Mouse (Mus musculus): ENCODE data around the gene Bmt2. TPM values are rescaled to one million over a fixed set of nuclear protein-coding genes. Genes with fewer than 3 reads are reported as not detected.

Gene Bmt2
- polyA plus RNA-seq (2016; fragmentation: Nextera tagmentation; extraction: Ambion mirVana), result 18.5 and 19.0 TPM in 2 replicates

DNA sequence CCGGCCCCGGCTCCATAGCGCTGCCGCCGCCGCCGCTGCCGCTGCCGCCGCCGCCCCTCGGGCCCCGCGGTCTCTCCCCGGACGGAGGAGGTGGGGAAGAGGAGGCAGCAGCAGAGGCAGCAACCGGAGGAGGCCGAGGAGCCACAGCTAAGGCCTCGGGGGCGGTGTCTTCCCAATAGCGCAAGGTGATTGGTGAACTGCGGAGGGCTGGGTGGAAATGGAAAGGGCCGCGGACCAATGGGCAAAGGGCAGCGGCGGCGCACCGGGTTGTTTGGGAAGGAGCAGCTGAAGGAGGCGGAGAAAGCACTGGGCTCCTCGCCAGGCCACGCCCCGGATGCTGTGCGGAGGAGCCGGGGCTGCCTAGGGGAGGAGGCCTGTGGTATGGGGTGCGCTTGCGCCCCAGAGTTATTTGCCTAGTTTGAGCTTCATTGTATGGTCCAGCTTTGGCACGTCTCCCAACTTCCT lies at the start of gene Bmt2:
Gene Bmt2 (minus strand): TSS at position 149 of the 465 bp plus-strand sequence.
- no peaks in the 10 kb centered on the region for H3K27me3 ChIP-seq (ENCODE audit: poor library complexity, severe bottlenecking)
- peak within 1 kb of the TSS; percentile 95 for H3K27ac ChIP-seq
- H3K4me3 ChIP-seq, result peak within 1 kb of the TSS; percentile 89
- no peaks in the 10 kb centered on the region for H3K9me3 ChIP-seq
- peak; percentile 97 for DNase-seq (ENCODE audit: extremely low spot score, low spot score)
- under 1% methylated on average over 37 of the region's 37 CpGs for WGBS
- H3K36me3 ChIP-seq (replicated peaks), result no peaks in the 10 kb centered on the region
- peaks cover 27% of the 10 kb centered on the region for H3K4me1 ChIP-seq

DNA sequence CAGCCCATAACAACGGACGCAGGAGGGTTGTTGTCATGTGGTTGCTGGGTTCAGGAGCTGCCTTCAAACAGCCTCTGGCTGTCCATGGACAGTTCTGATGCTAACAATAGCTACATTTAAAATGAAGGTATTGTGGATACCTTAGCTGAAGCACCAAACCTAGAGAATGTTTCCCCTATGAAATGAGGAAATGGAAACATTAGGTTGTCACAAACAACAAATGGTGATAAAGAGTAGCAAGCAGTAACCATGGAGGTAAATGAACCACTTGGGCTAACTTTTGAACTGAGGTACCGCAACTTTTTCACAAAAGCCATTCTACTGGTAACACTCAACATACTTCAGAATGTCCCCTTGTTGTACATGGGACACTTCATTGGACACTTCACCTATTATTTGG lies 44.4 kb upstream of the Bmt2 start:
- WGBS, result 94% methylated on average over 3 of the region's 3 CpGs
- no peak for DNase-seq (ENCODE audit: extremely low spot score, low spot score)
- no peaks in the 10 kb centered on the region for H3K27me3 ChIP-seq (ENCODE audit: poor library complexity, severe bottlenecking)
- no peaks in the 10 kb centered on the region for H3K9me3 ChIP-seq
- no peak overlapping the region for H3K4me3 ChIP-seq
- no peaks in the 10 kb centered on the region for H3K36me3 ChIP-seq (replicated peaks)
- no peaks in the 10 kb centered on the region for H3K4me1 ChIP-seq
- H3K27ac ChIP-seq, result no peak overlapping the region

DNA sequence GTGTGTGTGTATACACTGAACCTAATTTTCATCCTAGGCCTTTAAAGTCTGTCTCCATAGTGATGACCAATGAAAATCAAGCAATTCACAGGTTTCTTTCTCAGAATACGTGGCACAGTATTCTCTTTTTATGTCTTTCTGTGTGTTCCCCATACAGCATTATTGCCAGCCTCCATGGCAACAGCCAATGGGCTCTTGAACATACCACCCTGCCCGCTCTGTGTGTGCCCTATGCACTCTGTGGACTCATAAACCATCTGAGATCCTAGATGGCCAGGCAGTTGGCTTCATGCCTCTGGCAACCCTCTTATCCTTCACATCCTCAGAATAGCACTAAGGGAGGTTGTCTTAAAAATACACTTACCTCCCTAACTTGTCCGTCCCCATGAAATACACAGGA lies 37.1 kb upstream of the Bmt2 start:
- Histone ChIP-seq H3K4me3 (no peak overlapping the region), H3K27ac (no peak overlapping the region), H3K36me3 (replicated peaks) (no peaks in the 10 kb centered on the region), H3K4me1 (no peaks in the 10 kb centered on the region), H3K9me3 (no peaks in the 10 kb centered on the region), H3K27me3 (ENCODE audit: poor library complexity, severe bottlenecking) (no peaks in the 10 kb centered on the region)
- DNase-seq (ENCODE audit: extremely low spot score, low spot score), result no peak
- WGBS, result 86% methylated on average over 3 of the region's 3 CpGs

DNA sequence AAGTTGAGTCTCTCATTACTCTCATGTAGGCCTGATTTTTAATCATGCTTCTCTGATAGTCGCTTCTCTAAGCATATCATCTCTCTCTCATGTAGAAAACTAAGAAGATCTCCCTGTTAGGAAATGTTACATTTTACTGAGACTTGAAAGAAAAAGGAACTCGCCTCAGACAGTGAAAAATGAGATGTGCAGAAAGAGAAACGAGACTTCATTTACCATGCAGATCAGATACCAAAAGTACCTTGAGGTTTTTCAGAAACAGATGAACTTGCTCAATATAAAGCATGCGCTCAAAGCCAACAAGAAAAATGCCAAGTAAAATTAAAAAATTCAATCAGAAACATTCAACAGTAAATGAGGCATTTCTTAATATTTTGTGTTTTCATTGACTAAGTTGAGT lies 19.1 kb upstream of the Bmt2 start:
- no peak overlapping the region for H3K27ac ChIP-seq
- H3K4me1 ChIP-seq, result no peaks in the 10 kb centered on the region
- no peak for DNase-seq (ENCODE audit: extremely low spot score, low spot score)
- H3K36me3 ChIP-seq (replicated peaks), result no peaks in the 10 kb centered on the region
- WGBS, result 86% methylated on average over 4 of the region's 4 CpGs
- no peak overlapping the region for H3K4me3 ChIP-seq
- H3K27me3 ChIP-seq (ENCODE audit: poor library complexity, severe bottlenecking), result no peaks in the 10 kb centered on the region
- no peaks in the 10 kb centered on the region for H3K9me3 ChIP-seq

DNA sequence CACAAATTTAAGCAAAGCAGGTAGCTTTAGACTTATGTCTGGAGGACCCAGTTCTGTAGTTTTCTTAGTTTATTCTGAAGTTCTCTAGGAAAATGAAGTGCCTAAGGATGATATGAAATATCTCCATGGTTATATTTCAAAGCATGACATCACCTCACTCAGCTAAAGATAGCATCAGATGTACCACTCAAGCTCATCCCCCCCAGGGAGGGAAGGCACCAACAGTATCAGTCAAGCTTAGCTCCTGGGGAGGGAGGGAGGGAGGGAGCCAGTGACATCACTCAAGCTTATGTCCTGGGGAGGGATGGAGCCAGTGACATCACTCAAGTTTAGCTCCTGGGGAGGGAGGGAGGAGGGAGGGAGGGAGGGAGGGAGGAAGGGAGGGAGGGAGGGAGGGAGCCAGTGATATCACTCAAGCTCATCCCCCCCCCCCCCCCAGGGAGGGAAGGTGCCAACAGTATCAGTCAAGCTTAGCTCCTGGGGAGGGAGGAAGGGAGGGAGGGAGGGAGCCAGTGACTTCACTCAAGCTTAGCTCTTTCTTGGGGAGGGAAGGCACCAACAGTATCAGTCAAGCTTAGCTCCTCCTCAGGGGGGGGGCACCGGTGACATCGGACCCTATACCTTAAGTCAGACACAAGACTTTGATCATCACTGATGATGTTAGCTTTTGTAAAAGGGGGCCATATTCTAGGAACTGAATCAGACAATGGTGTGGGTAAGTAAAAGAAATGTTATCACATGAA lies 17.5 kb upstream of the Bmt2 start:
- no peak for DNase-seq (ENCODE audit: extremely low spot score, low spot score)

DNA sequence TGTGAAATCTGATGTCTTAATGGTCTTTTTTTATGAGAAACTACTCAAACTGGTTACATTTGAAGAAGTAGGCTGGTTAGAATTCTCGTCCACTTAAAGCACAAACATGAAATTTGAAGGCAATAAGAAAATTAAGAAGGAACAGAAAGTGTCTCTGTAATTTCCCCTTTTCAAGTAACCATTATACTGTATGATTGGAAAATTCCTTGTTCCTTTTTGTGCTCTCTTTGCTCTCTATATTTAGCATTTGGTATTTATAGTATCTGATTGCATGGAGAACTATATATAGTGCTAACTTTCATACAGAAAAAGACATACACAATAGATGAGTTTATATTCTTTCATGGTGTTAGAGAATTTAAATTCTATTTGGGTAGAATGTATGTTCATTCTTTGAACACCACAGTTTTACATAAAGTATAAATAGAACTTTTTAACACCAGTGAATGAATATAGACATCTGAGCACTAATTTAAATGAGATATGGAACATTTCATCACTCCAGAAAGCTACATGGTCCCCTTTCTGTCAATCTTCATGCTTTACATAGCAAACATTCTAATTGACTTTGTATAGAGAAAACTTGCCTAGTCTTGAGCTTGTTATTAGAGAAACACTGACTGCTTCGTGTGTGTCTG lies 14.0 kb upstream of the Bmt2 start:
- no peak for DNase-seq (ENCODE audit: extremely low spot score, low spot score)
- H3K4me3 ChIP-seq, result no peak overlapping the region
- H3K27me3 ChIP-seq (ENCODE audit: poor library complexity, severe bottlenecking), result no peaks in the 10 kb centered on the region
- H3K4me1 ChIP-seq, result no peaks in the 10 kb centered on the region
- H3K27ac ChIP-seq, result no peak overlapping the region
- H3K36me3 ChIP-seq (replicated peaks), result no peaks in the 10 kb centered on the region
- no peaks in the 10 kb centered on the region for H3K9me3 ChIP-seq
- 83% methylated on average over 2 of the region's 2 CpGs for WGBS

More for the DNA sequence above, 17.5 kb upstream of the Bmt2 start:
- WGBS, result 84% methylated on average over 2 of the region's 2 CpGs
- no peak overlapping the region for H3K4me3 ChIP-seq
- no peaks in the 10 kb centered on the region for H3K27me3 ChIP-seq (ENCODE audit: poor library complexity, severe bottlenecking)
- H3K36me3 ChIP-seq (replicated peaks), result no peaks in the 10 kb centered on the region
- no peaks in the 10 kb centered on the region for H3K4me1 ChIP-seq
- no peaks in the 10 kb centered on the region for H3K9me3 ChIP-seq
- H3K27ac ChIP-seq, result no peak overlapping the region

DNA sequence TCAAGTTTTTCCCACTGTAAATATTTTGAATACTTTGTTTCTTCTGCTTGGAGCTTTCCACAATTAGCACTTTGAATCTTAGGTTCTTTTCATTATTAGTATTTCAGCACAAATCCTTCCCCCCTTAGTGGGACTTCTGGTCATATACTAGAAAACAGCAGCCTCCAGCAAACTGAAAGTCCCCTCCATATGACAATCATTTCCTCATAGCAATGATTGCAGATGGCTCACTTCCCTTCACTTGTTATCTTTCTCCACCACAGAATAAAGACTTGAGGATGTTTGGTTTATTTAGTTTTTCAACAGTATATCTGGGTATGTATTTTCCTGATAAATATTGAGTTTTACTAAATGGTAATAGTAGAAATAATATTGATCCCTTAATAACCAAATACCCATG lies 12.6 kb upstream of the Bmt2 start:
- Histone ChIP-seq H3K36me3 (replicated peaks) (no peaks in the 10 kb centered on the region), H3K4me3 (no peak overlapping the region), H3K9me3 (no peaks in the 10 kb centered on the region), H3K4me1 (no peaks in the 10 kb centered on the region), H3K27me3 (ENCODE audit: poor library complexity, severe bottlenecking) (no peaks in the 10 kb centered on the region), H3K27ac (no peak overlapping the region)
- no peak for DNase-seq (ENCODE audit: extremely low spot score, low spot score)

DNA sequence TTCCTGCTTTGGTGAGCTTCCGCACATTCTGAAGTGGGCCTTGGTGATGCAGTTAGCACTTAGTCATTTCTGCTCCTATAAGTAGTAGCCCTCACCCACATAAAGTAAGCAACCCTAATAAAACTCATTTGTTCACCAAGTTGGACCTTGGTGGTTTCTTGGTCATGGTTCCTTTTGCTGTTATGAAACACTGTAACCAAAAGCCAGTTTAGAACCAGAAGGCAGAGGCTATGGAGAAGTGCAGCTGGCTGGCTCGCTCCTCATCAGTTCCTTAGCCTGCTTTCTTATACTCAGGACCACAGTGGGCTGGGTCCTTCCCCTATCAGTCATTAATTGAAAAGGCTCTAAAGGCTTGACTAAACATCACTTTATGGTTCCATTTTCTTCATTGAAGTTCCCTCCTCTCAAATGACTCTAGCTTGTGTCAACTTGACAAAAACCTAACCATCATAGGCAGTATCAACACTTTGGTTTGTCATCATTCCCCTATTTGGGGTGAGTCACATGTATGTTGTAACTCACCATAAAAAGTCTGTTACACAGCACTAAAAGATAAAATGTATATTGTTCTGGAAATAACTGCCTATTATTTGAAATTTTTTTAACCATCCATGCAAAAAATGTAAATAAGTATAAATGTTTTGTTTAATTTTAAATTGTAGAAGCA lies 6.3 kb upstream of the Bmt2 start:
- no peak for DNase-seq (ENCODE audit: extremely low spot score, low spot score)
- H3K27me3 ChIP-seq (ENCODE audit: poor library complexity, severe bottlenecking), result no peaks in the 10 kb centered on the region
- no peaks in the 10 kb centered on the region for H3K4me1 ChIP-seq
- no peaks in the 10 kb centered on the region for H3K9me3 ChIP-seq
- no peaks in the 10 kb centered on the region for H3K36me3 ChIP-seq (replicated peaks)
- H3K4me3 ChIP-seq, result no peak overlapping the region
- WGBS, result 94% methylated on average over 2 of the region's 2 CpGs
- H3K27ac ChIP-seq, result no peak overlapping the region

DNA sequence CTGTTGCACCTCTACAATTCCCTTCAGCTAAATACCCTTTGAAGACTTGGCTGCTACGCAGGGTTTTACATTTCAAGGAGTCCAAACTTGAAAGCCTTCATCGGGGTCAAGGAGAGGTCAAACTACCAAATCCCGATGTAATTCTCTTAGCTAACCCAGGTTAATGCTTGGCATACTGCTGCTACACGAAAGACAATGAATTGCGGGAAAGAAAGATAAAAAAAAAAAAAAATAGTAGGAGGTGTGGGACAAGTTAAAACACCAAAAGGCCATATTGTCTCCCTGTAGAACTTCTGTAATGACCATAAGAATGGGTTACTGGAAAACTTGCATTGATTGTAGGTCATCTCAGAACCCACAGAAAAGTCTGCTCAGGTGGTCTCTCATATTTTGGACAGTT lies 583 bp upstream of the Bmt2 start:
- H3K4me3 ChIP-seq, result peak overlapping the region; percentile 89
- 21% methylated on average over 5 of the region's 5 CpGs for WGBS
- H3K27me3 ChIP-seq (ENCODE audit: poor library complexity, severe bottlenecking), result no peaks in the 10 kb centered on the region
- H3K27ac ChIP-seq, result peak overlapping the region; percentile 95
- H3K4me1 ChIP-seq, result peaks cover 27% of the 10 kb centered on the region
- DNase-seq (ENCODE audit: extremely low spot score, low spot score), result no peak
- H3K9me3 ChIP-seq, result no peaks in the 10 kb centered on the region
- H3K36me3 ChIP-seq (replicated peaks), result no peaks in the 10 kb centered on the region

DNA sequence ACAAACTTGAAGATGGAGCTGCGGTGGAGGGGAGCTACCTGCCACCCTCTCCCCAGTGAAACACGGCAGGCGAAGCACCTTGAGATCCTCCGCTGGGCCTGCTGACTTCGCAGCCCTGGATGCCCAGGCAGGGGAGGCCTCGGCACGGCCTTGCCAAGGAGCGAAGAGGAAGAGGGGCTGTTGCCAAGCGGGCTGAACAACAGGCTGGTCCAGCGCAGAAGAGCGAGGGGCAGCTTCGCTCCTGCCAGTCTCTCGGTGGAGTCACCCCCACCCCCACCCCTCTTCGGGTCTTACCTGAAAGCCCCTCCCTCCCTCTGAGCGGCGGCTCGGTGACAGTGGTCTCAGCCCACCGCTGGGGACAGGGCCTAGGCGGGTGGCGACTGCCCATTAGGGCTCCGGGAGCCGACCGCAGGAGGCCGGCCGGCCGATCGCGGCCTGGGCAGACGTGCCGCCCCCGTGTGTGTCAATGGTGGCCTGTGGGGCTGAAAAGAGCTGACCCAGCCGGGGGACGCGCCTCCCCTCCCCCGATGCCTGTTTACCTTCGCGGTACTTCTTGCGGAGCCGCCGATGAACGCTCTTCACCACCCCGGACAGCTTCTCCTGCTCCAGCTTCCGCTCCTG lies 515 bp downstream of the Bmt2 start:
- H3K4me3 ChIP-seq, result peak overlapping the region; percentile 89
- H3K4me1 ChIP-seq, result peaks cover 27% of the 10 kb centered on the region
- under 1% methylated on average over 43 of the region's 43 CpGs for WGBS
- no peaks in the 10 kb centered on the region for H3K9me3 ChIP-seq
- peak overlapping the region; percentile 95 for H3K27ac ChIP-seq
- H3K36me3 ChIP-seq (replicated peaks), result 0 out of 2 replicates have a peak, but pooled peaks cover 3% of the 10 kb centered on the region
- no peak for DNase-seq (ENCODE audit: extremely low spot score, low spot score)
- no peaks in the 10 kb centered on the region for H3K27me3 ChIP-seq (ENCODE audit: poor library complexity, severe bottlenecking)

DNA sequence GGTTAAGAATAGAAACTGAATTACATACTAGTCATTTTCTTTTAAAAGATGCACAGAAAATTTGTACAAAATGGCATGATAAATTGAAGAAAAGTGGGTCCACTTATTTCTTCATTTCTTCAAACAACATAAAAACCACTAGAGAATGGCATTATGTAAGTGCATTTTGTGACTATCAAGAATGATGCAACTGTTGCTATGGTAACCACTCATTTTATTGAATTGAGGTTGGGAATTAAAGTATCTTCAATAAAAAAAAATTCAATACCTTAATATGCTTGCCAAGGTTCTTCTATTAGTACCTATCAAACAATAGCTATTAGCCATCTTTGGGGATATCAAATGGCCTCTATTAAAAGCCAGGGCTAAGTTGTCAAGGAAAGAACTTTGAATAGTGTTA lies 1.6 kb downstream of the Bmt2 start:
- Histone ChIP-seq H3K36me3 (replicated peaks) (0 out of 2 replicates have a peak, but pooled peaks cover 3% of the 10 kb centered on the region), H3K4me1 (peaks cover 27% of the 10 kb centered on the region), H3K9me3 (no peaks in the 10 kb centered on the region), H3K4me3 (peak overlapping the region; percentile 89), H3K27me3 (ENCODE audit: poor library complexity, severe bottlenecking) (no peaks in the 10 kb centered on the region), H3K27ac (no peak overlapping the region)
- DNase-seq (ENCODE audit: extremely low spot score, low spot score), result no peak

DNA sequence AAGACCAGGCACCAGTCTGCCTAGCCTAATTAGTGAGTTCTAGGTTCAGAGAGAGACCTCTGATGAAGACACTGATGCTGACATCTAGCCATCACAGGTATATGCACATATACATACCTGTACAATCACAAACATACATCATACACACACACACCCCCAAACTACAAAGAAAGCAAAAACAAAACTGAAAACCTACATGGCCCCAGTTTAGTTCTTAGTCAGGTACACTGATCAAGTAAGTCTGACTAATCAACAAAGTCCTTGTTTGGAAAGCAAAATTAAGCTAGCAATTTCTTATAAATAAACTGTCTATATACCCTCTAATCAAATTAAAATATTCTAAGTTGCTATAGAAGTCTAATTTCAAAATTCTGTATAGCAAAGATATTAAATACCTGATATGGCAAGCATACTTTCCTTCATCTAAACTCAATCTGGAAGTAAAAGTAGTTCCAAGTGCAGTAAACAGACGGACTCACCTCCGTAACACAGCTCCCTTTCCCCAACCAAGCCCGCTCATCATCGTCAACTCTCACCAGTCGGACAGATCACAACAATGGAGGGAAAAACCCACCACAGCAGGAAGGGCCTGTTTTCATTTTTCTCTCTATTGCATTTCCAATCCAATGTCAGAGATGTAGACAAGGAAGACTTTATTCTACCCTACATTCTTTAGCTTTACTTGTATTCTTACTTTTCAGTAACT lies 3.0 kb downstream of the Bmt2 start:
- DNase-seq (ENCODE audit: extremely low spot score, low spot score), result no peak
- Histone ChIP-seq H3K27ac (no peak overlapping the region), H3K36me3 (replicated peaks) (0 out of 2 replicates have a peak, but pooled peaks cover 3% of the 10 kb centered on the region), H3K4me3 (no peak overlapping the region), H3K9me3 (no peaks in the 10 kb centered on the region), H3K27me3 (ENCODE audit: poor library complexity, severe bottlenecking) (no peaks in the 10 kb centered on the region), H3K4me1 (peaks cover 27% of the 10 kb centered on the region)
- 93% methylated on average over 5 of the region's 5 CpGs for WGBS

Data from forebrain, embryonic 10.5 days (tissue).